Mouse (Mus musculus): ENCODE data around the gene Gm10198. TPM values are rescaled to one million over a fixed set of nuclear protein-coding genes. Genes with fewer than 3 reads are reported as not detected.

The Gm10198 gene
- polyA plus RNA-seq (2014; fragmentation: Nextera tagmentation; extraction: Ambion mirVana): not detected in 2 replicates

DNA sequence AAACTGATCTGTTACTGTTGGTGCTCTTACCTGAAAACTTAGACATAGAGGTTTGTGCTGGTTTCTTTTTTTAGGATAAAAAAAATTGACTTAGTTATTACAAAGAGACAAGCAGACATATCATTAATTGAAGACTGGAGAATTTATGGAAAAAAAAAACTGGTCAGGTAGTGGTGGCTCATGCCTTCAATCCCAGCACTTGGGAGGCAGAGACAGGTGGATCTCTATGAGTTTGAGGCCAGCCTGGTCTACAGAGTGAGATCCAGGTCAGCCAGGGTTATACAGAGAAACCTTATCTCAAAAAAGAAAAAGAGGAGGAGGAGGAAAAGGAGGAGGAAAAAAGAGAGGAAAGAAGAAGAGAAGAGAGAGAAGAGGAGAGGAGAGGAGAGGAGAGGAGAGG lies at the start of gene Gm10198:
Gene Gm10198 (plus strand): TSS at position 301 of the 400 bp plus-strand sequence.
- Histone ChIP-seq H3K9me3 (ENCODE audit: control insufficient read depth, low read length) (no peaks in the 10 kb centered on the region), H3K4me1 (ENCODE audit: control insufficient read depth in 2 of 2, insufficient read depth in 2 of 2, low read length in 2 of 2) (no peaks in the 10 kb centered on the region), H3K36me3 (ENCODE audit: control insufficient read depth, insufficient read depth, low read length) (no peaks in the 10 kb centered on the region), H3K27ac (replicated peaks in 1 of 2; ENCODE audit: control insufficient read depth in 1 of 2, insufficient read depth in 1 of 2, low read depth in 2 of 2, low read length in 2 of 2) (no peak within 1 kb of the TSS), H3K4me2 (ENCODE audit: low read length) (no peak within 1 kb of the TSS), H3K27me3 (ENCODE audit: control insufficient read depth, insufficient read depth, low read length) (no peaks in the 10 kb centered on the region), H3K9ac (ENCODE audit: low read length) (no peak within 1 kb of the TSS), H3K4me3 (ENCODE audit: control insufficient read depth in 1 of 2, insufficient read depth in 1 of 2, low read depth in 1 of 2, low read length in 2 of 2) (no peak within 1 kb of the TSS)
- ATAC-seq (ENCODE audit: insufficient number of reproducible peaks, insufficient read depth, low FRiP score, low read depth): no peak

DNA sequence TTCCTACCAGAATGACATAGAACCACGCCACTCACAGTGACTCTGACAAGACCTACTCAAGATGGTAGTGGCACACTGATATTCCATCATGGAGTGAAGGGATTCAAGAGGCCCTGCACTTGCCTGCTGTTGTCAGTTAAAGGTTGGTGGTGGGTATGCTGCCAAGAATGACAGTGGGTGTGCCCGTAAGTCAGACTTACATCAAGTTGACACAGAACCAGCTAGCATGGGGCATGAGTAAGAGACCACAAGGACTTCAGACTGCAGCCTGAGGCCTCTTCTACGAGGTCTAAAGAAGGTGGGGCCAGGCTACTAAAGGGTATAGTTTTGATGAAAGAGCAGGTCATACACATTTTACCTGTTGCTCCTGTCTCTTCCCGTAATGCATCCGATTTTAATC lies 47.3 kb upstream of the Gm10198 start:
- WGBS: 76% methylated on average over 5 of the region's 5 CpGs
- no peaks in the 10 kb centered on the region for H3K9me3 ChIP-seq (ENCODE audit: control insufficient read depth, low read length)
- H3K9ac ChIP-seq (ENCODE audit: low read length): no peak overlapping the region
- H3K4me3 ChIP-seq (ENCODE audit: control insufficient read depth in 1 of 2, insufficient read depth in 1 of 2, low read depth in 1 of 2, low read length in 2 of 2): no peak overlapping the region
- no peaks in the 10 kb centered on the region for H3K4me1 ChIP-seq (ENCODE audit: control insufficient read depth in 2 of 2, insufficient read depth in 2 of 2, low read length in 2 of 2)
- no peaks in the 10 kb centered on the region for H3K36me3 ChIP-seq (ENCODE audit: control insufficient read depth, insufficient read depth, low read length)
- no peak overlapping the region for H3K4me2 ChIP-seq (ENCODE audit: low read length)
- no peak overlapping the region for H3K27ac ChIP-seq (replicated peaks in 1 of 2; ENCODE audit: control insufficient read depth in 1 of 2, insufficient read depth in 1 of 2, low read depth in 2 of 2, low read length in 2 of 2)
- no peaks in the 10 kb centered on the region for H3K27me3 ChIP-seq (ENCODE audit: control insufficient read depth, insufficient read depth, low read length)
- no peak for ATAC-seq (ENCODE audit: insufficient number of reproducible peaks, insufficient read depth, low FRiP score, low read depth)

DNA sequence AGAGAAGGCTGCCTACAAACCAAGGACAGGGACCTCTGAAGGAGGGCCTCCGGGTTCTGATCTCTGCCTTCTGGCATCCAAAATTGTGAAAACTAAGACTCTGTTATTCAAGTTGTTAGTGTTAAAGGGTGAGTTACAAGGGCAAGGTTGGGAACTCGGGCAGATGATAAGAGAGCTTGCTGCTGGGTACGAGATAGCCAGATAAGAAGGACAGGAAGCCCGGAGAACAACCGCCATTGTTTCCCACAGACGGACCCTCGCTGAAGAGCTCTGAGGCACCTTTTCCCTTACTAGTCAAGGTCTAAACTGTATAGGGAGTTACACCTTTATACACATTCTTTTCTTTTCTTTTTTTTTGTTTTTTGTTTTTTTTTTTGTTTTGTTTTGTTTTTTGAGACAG lies 39.8 kb upstream of the Gm10198 start:
- peaks cover 5 to 8% of the 10 kb centered on the region in 2 experiments; a peak in 2 of 4 replicates for H3K4me1 ChIP-seq (ENCODE audit: control insufficient read depth in 2 of 2, insufficient read depth in 2 of 2, low read length in 2 of 2)
- H3K27me3 ChIP-seq (ENCODE audit: control insufficient read depth, insufficient read depth, low read length): no peaks in the 10 kb centered on the region
- WGBS: 61% methylated on average over 7 of the region's 7 CpGs
- no peak overlapping the region for H3K9ac ChIP-seq (ENCODE audit: low read length)
- H3K4me2 ChIP-seq (ENCODE audit: low read length): no peak overlapping the region
- no peaks in the 10 kb centered on the region for H3K36me3 ChIP-seq (ENCODE audit: control insufficient read depth, insufficient read depth, low read length)
- no peaks in the 10 kb centered on the region for H3K9me3 ChIP-seq (ENCODE audit: control insufficient read depth, low read length)
- H3K27ac ChIP-seq (replicated peaks in 1 of 2; ENCODE audit: control insufficient read depth in 1 of 2, insufficient read depth in 1 of 2, low read depth in 2 of 2, low read length in 2 of 2): no peak overlapping the region
- no peak for ATAC-seq (ENCODE audit: insufficient number of reproducible peaks, insufficient read depth, low FRiP score, low read depth)
- no peak overlapping the region for H3K4me3 ChIP-seq (ENCODE audit: control insufficient read depth in 1 of 2, insufficient read depth in 1 of 2, low read depth in 1 of 2, low read length in 2 of 2)

DNA sequence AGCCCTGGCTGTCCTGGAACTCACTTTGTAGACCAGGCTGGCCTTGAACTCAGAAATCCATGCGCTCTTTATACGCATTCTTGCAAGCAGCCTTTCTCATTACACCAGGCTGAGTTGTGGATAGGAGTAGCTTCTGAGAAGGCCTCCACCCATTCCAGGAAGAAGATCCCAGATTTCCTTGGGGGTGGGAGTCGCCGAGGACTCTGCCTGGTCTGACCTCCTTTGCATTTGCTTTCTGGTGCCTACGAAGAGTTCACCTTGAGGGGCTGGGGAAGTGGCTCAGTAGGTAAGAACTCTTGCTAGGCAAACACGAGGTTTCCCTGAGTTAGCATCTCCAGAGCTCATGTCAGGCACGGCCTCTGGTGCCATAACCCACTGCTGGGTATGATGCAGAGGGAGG lies 39.4 kb upstream of the Gm10198 start:
- no peak overlapping the region for H3K27ac ChIP-seq (replicated peaks in 1 of 2; ENCODE audit: control insufficient read depth in 1 of 2, insufficient read depth in 1 of 2, low read depth in 2 of 2, low read length in 2 of 2)
- no peaks in the 10 kb centered on the region for H3K9me3 ChIP-seq (ENCODE audit: control insufficient read depth, low read length)
- no peak overlapping the region for H3K9ac ChIP-seq (ENCODE audit: low read length)
- ATAC-seq (ENCODE audit: insufficient number of reproducible peaks, insufficient read depth, low FRiP score, low read depth): no peak
- peaks cover 5 to 8% of the 10 kb centered on the region in 2 experiments; a peak in 2 of 4 replicates for H3K4me1 ChIP-seq (ENCODE audit: control insufficient read depth in 2 of 2, insufficient read depth in 2 of 2, low read length in 2 of 2)
- H3K4me2 ChIP-seq (ENCODE audit: low read length): no peak overlapping the region
- 79% methylated on average over 7 of the region's 7 CpGs for WGBS
- no peaks in the 10 kb centered on the region for H3K36me3 ChIP-seq (ENCODE audit: control insufficient read depth, insufficient read depth, low read length)
- H3K27me3 ChIP-seq (ENCODE audit: control insufficient read depth, insufficient read depth, low read length): no peaks in the 10 kb centered on the region
- H3K4me3 ChIP-seq (ENCODE audit: control insufficient read depth in 1 of 2, insufficient read depth in 1 of 2, low read depth in 1 of 2, low read length in 2 of 2): no peak overlapping the region

DNA sequence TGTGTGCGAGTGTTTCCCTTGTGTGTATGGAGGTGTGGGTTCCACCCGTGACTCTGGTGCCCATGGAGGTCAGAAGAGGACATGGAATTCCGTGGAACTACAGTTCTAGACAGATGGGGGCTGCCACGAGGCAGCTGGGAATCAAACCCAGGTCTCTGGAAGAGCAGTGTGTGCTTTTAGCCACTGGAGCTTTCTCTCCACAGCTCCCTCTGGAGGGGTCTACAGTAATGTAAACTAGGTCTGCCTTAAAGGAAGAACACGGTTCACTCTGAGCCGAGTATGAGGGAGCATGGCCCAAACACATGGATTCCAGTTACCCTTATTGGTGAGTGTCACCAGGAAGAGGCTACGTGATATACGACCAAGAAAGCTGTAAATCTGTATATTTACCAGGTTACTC lies 38.6 kb upstream of the Gm10198 start:
- Histone ChIP-seq H3K27me3 (ENCODE audit: control insufficient read depth, insufficient read depth, low read length) (no peaks in the 10 kb centered on the region), H3K9me3 (ENCODE audit: control insufficient read depth, low read length) (no peaks in the 10 kb centered on the region), H3K4me3 (ENCODE audit: control insufficient read depth in 1 of 2, insufficient read depth in 1 of 2, low read depth in 1 of 2, low read length in 2 of 2) (no peak overlapping the region), H3K4me2 (ENCODE audit: low read length) (no peak overlapping the region), H3K4me1 (ENCODE audit: control insufficient read depth in 2 of 2, insufficient read depth in 2 of 2, low read length in 2 of 2) (peaks cover 5 to 8% of the 10 kb centered on the region in 2 experiments; a peak in 2 of 4 replicates), H3K36me3 (ENCODE audit: control insufficient read depth, insufficient read depth, low read length) (no peaks in the 10 kb centered on the region), H3K27ac (replicated peaks in 1 of 2; ENCODE audit: control insufficient read depth in 1 of 2, insufficient read depth in 1 of 2, low read depth in 2 of 2, low read length in 2 of 2) (no peak overlapping the region), H3K9ac (ENCODE audit: low read length) (no peak overlapping the region)
- WGBS: 78% methylated on average over 8 of the region's 8 CpGs
- no peak for ATAC-seq (ENCODE audit: insufficient number of reproducible peaks, insufficient read depth, low FRiP score, low read depth)

DNA sequence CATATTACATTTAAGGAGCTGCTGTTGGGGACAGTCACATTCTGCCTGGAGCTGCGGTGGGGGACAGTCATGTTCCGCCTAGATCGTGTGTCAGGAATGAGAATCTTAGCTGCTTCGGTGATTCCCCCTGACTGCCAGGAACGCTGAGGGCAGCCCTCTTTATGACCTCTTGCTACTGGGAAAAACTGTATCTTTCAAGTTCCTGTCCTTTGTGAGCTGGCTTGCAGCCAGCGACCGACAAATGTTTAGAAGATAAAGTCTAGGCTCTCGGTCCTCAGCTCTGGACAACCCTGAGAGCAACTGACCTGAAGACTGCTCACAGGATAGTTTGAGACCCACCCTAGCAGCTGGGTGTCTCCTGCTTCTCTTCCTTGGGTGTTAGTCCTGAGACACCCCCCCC lies 37.3 kb upstream of the Gm10198 start:
- H3K27ac ChIP-seq (replicated peaks in 1 of 2; ENCODE audit: control insufficient read depth in 1 of 2, insufficient read depth in 1 of 2, low read depth in 2 of 2, low read length in 2 of 2): no peak overlapping the region
- no peaks in the 10 kb centered on the region for H3K36me3 ChIP-seq (ENCODE audit: control insufficient read depth, insufficient read depth, low read length)
- no peak overlapping the region for H3K4me3 ChIP-seq (ENCODE audit: control insufficient read depth in 1 of 2, insufficient read depth in 1 of 2, low read depth in 1 of 2, low read length in 2 of 2)
- H3K9ac ChIP-seq (ENCODE audit: low read length): no peak overlapping the region
- ATAC-seq (ENCODE audit: insufficient number of reproducible peaks, insufficient read depth, low FRiP score, low read depth): no peak
- H3K4me2 ChIP-seq (ENCODE audit: low read length): peak overlapping the region; percentile 30
- H3K4me1 ChIP-seq (ENCODE audit: control insufficient read depth in 2 of 2, insufficient read depth in 2 of 2, low read length in 2 of 2): peaks cover 5 to 8% of the 10 kb centered on the region in 2 experiments; a peak in 2 of 4 replicates
- H3K27me3 ChIP-seq (ENCODE audit: control insufficient read depth, insufficient read depth, low read length): no peaks in the 10 kb centered on the region
- no peaks in the 10 kb centered on the region for H3K9me3 ChIP-seq (ENCODE audit: control insufficient read depth, low read length)
- 2% methylated on average over 8 of the region's 8 CpGs for WGBS

DNA sequence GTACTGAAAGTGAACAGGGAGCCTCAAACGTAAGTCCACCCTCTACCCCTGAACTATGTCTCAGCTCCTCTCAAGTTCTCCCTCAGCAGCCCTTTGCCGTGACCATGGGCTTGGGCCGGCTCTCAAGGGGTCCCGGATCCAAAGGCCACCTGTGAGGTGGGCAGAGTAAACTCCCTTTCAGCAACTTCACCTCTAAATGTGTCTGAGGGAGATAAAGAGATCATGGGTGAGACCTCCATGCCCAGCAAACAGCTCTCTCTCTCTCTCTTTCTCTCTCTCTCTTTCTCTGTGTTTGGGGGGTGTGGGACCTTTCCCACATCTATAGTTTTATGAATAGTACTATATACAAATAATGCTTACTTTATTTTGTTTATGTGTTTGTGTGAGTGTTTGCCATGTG lies 36.2 kb upstream of the Gm10198 start:
- H3K27ac ChIP-seq (replicated peaks in 1 of 2; ENCODE audit: control insufficient read depth in 1 of 2, insufficient read depth in 1 of 2, low read depth in 2 of 2, low read length in 2 of 2): no peak overlapping the region
- no peaks in the 10 kb centered on the region for H3K9me3 ChIP-seq (ENCODE audit: control insufficient read depth, low read length)
- no peak overlapping the region for H3K9ac ChIP-seq (ENCODE audit: low read length)
- peaks cover 5 to 8% of the 10 kb centered on the region in 2 experiments; a peak in 2 of 4 replicates for H3K4me1 ChIP-seq (ENCODE audit: control insufficient read depth in 2 of 2, insufficient read depth in 2 of 2, low read length in 2 of 2)
- no peak overlapping the region for H3K4me3 ChIP-seq (ENCODE audit: control insufficient read depth in 1 of 2, insufficient read depth in 1 of 2, low read depth in 1 of 2, low read length in 2 of 2)
- no peaks in the 10 kb centered on the region for H3K36me3 ChIP-seq (ENCODE audit: control insufficient read depth, insufficient read depth, low read length)
- H3K27me3 ChIP-seq (ENCODE audit: control insufficient read depth, insufficient read depth, low read length): no peaks in the 10 kb centered on the region
- WGBS: 80% methylated on average over 4 of the region's 4 CpGs
- no peak for ATAC-seq (ENCODE audit: insufficient number of reproducible peaks, insufficient read depth, low FRiP score, low read depth)
- no peak overlapping the region for H3K4me2 ChIP-seq (ENCODE audit: low read length)

DNA sequence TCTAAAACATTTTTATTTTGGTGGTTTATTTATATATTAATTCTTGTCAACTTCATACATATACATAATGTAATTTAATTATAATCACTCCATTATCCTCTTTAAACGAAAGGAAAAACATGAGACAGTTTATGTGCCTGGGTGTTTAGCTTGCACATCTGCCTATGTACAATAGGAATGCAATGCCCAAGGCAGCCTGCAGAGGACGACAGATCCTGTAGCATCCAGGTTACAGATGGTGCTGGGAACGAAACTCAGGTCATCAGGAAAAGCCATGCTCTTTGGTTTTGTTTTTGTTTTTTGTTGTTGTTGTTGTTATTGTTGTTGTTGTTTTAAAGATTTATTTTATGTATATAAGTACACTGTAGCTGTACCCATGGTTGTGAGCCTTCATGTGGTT lies 32.4 kb upstream of the Gm10198 start:
- H3K27me3 ChIP-seq (ENCODE audit: control insufficient read depth, insufficient read depth, low read length): no peaks in the 10 kb centered on the region
- no peak for ATAC-seq (ENCODE audit: insufficient number of reproducible peaks, insufficient read depth, low FRiP score, low read depth)

More for the DNA sequence above, 32.4 kb upstream of the Gm10198 start:
- Histone ChIP-seq H3K4me2 (ENCODE audit: low read length) (no peak overlapping the region), H3K4me1 (ENCODE audit: control insufficient read depth in 2 of 2, insufficient read depth in 2 of 2, low read length in 2 of 2) (peaks cover 4 to 5% of the 10 kb centered on the region in 2 experiments; a peak in 2 of 4 replicates), H3K27ac (replicated peaks in 1 of 2; ENCODE audit: control insufficient read depth in 1 of 2, insufficient read depth in 1 of 2, low read depth in 2 of 2, low read length in 2 of 2) (no peak overlapping the region), H3K4me3 (ENCODE audit: control insufficient read depth in 1 of 2, insufficient read depth in 1 of 2, low read depth in 1 of 2, low read length in 2 of 2) (no peak overlapping the region), H3K9me3 (ENCODE audit: control insufficient read depth, low read length) (no peaks in the 10 kb centered on the region), H3K9ac (ENCODE audit: low read length) (no peak overlapping the region), H3K36me3 (ENCODE audit: control insufficient read depth, insufficient read depth, low read length) (no peaks in the 10 kb centered on the region)
- WGBS: 90% methylated on average over 3 of the region's 3 CpGs

All from heart, embryonic 14.5 days (tissue).